ENCODE assay signal across 18 mouse cellular contexts in genomic region chr3:152874431-152875355, GRCm38 (mm10).
DNase-seq lines count a peak whose midpoint lies in the region; ATAC-seq lines count a peak whose summit lies in the region.
"Had no signal": no experiment of that assay in that cellular context is flagged by ENCODE, and none has a peak within 500 bp of the region (broad histone marks: within the 10 kb centered on the region; RNA-seq: fewer than 3 reads in every experiment).

No protein-coding gene starts in this region.

- H3K4me2 ChIP-seq in midbrain, embryonic 12.5 days (replicated peaks): no peak overlapping the region
- no peak overlapping the region for H3K4me2 ChIP-seq in intestine, embryonic 16.5 days (ENCODE audit: low read depth, low read length)
- H3K4me2 ChIP-seq: embryonic facial prominence, embryonic 15.5 days; forebrain, embryonic 15.5 days; kidney, embryonic 15.5 days had no signal

- DNase-seq in layer of hippocampus, adult 11-12 months (ENCODE audit: low spot score): peak; percentile 38
- no peak for DNase-seq in layer of hippocampus, postnatal 25 days (ENCODE audit: extremely low spot score in 1 of 2, low spot score in 1 of 2)
- DNase-seq in right cerebral cortex, adult 18-20 months: peak; percentile 45
- DNase-seq in right cerebral cortex, postnatal 25 days: no peak
- DNase-seq in right cerebral cortex, postnatal 36 days (ENCODE audit: low spot score in 2 of 2): peak; percentile 28 to 42
- DNase-seq: adrenal gland, adult 2 months; heart, adult 2 months; liver; lung, adult 2 months had no signal

- H3K4me3 ChIP-seq in midbrain, embryonic 12.5 days: no peak overlapping the region
- no peak overlapping the region for H3K4me3 ChIP-seq in intestine, embryonic 16.5 days (ENCODE audit: low read length)
- H3K4me3 ChIP-seq: embryonic facial prominence, embryonic 15.5 days; forebrain, embryonic 15.5 days; heart, adult 2 months; kidney, embryonic 15.5 days had no signal

- 77% methylated on average over 17 of the region's 17 CpGs for WGBS in midbrain, embryonic 12.5 days
- 92% methylated on average over 17 of the region's 17 CpGs for WGBS in intestine, embryonic 16.5 days

- no peak overlapping the region for H3K9ac ChIP-seq in midbrain, embryonic 12.5 days (replicated peaks)
- no peak overlapping the region for H3K9ac ChIP-seq in intestine, embryonic 16.5 days (ENCODE audit: low read depth, low read length)
- H3K9ac ChIP-seq: embryonic facial prominence, embryonic 15.5 days; forebrain, embryonic 15.5 days; kidney, embryonic 15.5 days had no signal

- H3K27ac ChIP-seq in midbrain, embryonic 12.5 days (replicated peaks): 0 out of 2 replicates have a peak overlapping the region, but pooled peaks have one; percentile 16
- no peak overlapping the region for H3K27ac ChIP-seq in intestine, embryonic 16.5 days (ENCODE audit: low read length)
- H3K27ac ChIP-seq: embryonic facial prominence, embryonic 15.5 days; forebrain, embryonic 15.5 days; heart, adult 2 months; kidney, embryonic 15.5 days; macrophage had no signal

- peaks cover 8% of the 10 kb centered on the region; the same call in 1 of the 2 replicates for H3K4me1 ChIP-seq in midbrain, embryonic 12.5 days
- H3K4me1 ChIP-seq in intestine, embryonic 16.5 days (ENCODE audit: control insufficient read depth, insufficient read depth, low read length): no peaks in the 10 kb centered on the region
- H3K4me1 ChIP-seq: embryonic facial prominence, embryonic 15.5 days had no signal

- H3K27me3 ChIP-seq in midbrain, embryonic 12.5 days: no peaks in the 10 kb centered on the region
- H3K27me3 ChIP-seq in intestine, embryonic 16.5 days (replicated peaks; ENCODE audit: control insufficient read depth, insufficient read depth, low read length): no peaks in the 10 kb centered on the region
- H3K27me3 ChIP-seq: embryonic facial prominence, embryonic 15.5 days; forebrain, embryonic 15.5 days; kidney, embryonic 15.5 days had no signal

- ATAC-seq in midbrain, embryonic 12.5 days (ENCODE audit: low FRiP score, low read depth): 0 out of 2 replicates have a peak, but pooled peaks have one; percentile 11
- no peak for ATAC-seq in intestine, embryonic 16.5 days
- ATAC-seq in erythroid progenitor cell, adult 5-6 weeks (replicated peaks; ENCODE audit: low FRiP score, poor library complexity, severe bottlenecking): no peak
- ATAC-seq: forebrain, embryonic 15.5 days; inflammation-experienced regulatory T-cells, adult 6 months had no signal

- no peaks in the 10 kb centered on the region for H3K36me3 ChIP-seq in midbrain, embryonic 12.5 days
- no peaks in the 10 kb centered on the region for H3K36me3 ChIP-seq in intestine, embryonic 16.5 days (ENCODE audit: control insufficient read depth, insufficient read depth, low read length)
- H3K36me3 ChIP-seq: embryonic facial prominence, embryonic 15.5 days; forebrain, embryonic 15.5 days; G1E; kidney, embryonic 15.5 days had no signal

- H3K9me3 ChIP-seq in midbrain, embryonic 12.5 days: no peaks in the 10 kb centered on the region
- H3K9me3 ChIP-seq in intestine, embryonic 16.5 days (ENCODE audit: control insufficient read depth, low read length): no peaks in the 10 kb centered on the region
- H3K9me3 ChIP-seq: embryonic facial prominence, embryonic 15.5 days; forebrain, embryonic 15.5 days; G1E; kidney, embryonic 15.5 days had no signal

Comparison
In these comparisons a context has a peak if more than half of its experiments do, and no peak if none do; other contexts are left out.
1. DNase-seq: peak in layer of hippocampus, adult 11-12 months (single experiment), right cerebral cortex, adult 18-20 months (single experiment) and right cerebral cortex, postnatal 36 days (2 of 2); none in layer of hippocampus, postnatal 25 days (0 of 2) and right cerebral cortex, postnatal 25 days (single experiment).